Mouse (Mus musculus) erythroblast, embryonic 14.5 days (primary cell): ENCODE measurements around the gene Ddt.

Experiments used
- GATA1 ChIP-seq: IDR thresholded peaks from 2 replicates; pipeline ENCODE4 v1.6.1; 2012; ENCODE audit warnings: low read length, inconsistent platforms, mixed read lengths
- TAL1 ChIP-seq: IDR thresholded peaks from 3 replicates; pipeline ENCODE4 v1.6.1; 2012; ENCODE audit warnings: low read length, inconsistent platforms, mixed read lengths

GRCm38 (mm10) chr10:75760311-75760710, 12.9 kb downstream of the Ddt start:
- TF ChIP-seq GATA1 (no peak), TAL1 (no peak)
